Mouse (Mus musculus) heart, adult 2 months (tissue): ENCODE measurements around the gene Stard7.

ENCODE experiments used
- CTCF ChIP-seq: fragments of 200-600 bp; IDR thresholded peaks from 2 replicates; pipeline ENCODE4 v1.8.1; 2022; ENCODE audit warnings: antibody characterized with exemption, mild to moderate bottlenecking, moderate library complexity
- EP300 ChIP-seq: fragments of 200-500 bp; IDR thresholded peaks from 2 replicates; pipeline ENCODE4 v1.6.1; 2011; ENCODE audit warnings: low read depth, low read length, control low read depth; ENCODE audit not compliant: insufficient read depth
- POLR2A ChIP-seq: fragments of 200-500 bp; IDR thresholded peaks from 2 replicates; pipeline ENCODE4 v1.6.1; 2011; ENCODE audit warnings: mild to moderate bottlenecking, low read depth, low read length, control low read depth; ENCODE audit not compliant: insufficient read depth

GRCm38 (mm10) chr2:127339262-127339661 lies 69.2 kb downstream of the Stard7 start:
- TF ChIP-seq POLR2A, result no peak
- TF ChIP-seq CTCF, result no peak
- no peak for TF ChIP-seq EP300
